Mouse (Mus musculus) large intestine, adult 2 months (tissue): ENCODE data around the gene Arl4d. TPM values are rescaled to one million over a fixed set of nuclear protein-coding genes. Genes with fewer than 3 reads are reported as not detected.

Experiments
- DNase-seq: peaks from one replicate; pipeline ENCODE4 v3.0.0-alpha.2; 2012; ENCODE audit warnings: low read depth, low spot score
- WGBS: fragments of 180-500 bp; shearing (Covaris S2); methylation state at CpG from one replicate; pipeline ENCODE4 v1.1.7; 2018; 5-methylcytosine and 5-hydroxymethylcytosine counted together
- polyA plus RNA-seq: library from polyadenylated mRNA; depleted of rRNA; stranded (reverse); fragments of >200 nt; gene quantifications from 2 replicates; pipeline ENCODE4 v1.2.3, GENCODE M21; 2012

The Arl4d gene
- polyA plus RNA-seq, 1 experiment = 26.3 TPM

- no peak for DNase-seq
- WGBS = 12% methylated on average over 16 of the region's 16 CpGs
Observed at GRCm38 (mm10) chr11:101673010-101673642, 7.8 kb downstream of the Arl4d start.

GRCm38 (mm10) chr11:101674106-101674505 lies 8.8 kb downstream of the Arl4d start:
- WGBS = 93% methylated on average over 5 of the region's 5 CpGs
- no peak for DNase-seq

- no peak for DNase-seq
- WGBS = 85% methylated on average over 4 of the region's 4 CpGs
Observed at GRCm38 (mm10) chr11:101675349-101675748, 10.0 kb downstream of the Arl4d start.

GRCm38 (mm10) chr11:101677655-101678054 lies 12.3 kb downstream of the Arl4d start:
- WGBS = 82% methylated on average over 12 of the region's 12 CpGs

GRCm38 (mm10) chr11:101678770-101679169 lies 13.4 kb downstream of the Arl4d start:
- DNase-seq = no peak
- 67% methylated on average over 5 of the region's 5 CpGs for WGBS

More at GRCm38 (mm10) chr11:101677655-101678054, 12.3 kb downstream of the Arl4d start:
- no peak for DNase-seq

GRCm38 (mm10) chr11:101679907-101680306 lies 14.6 kb downstream of the Arl4d start:
- 69% methylated on average over 5 of the region's 7 CpGs for WGBS
- no peak for DNase-seq

GRCm38 (mm10) chr11:101680634-101681325 lies 15.4 kb downstream of the Arl4d start:
- no peak for DNase-seq
- 56% methylated on average over 3 of the region's 3 CpGs for WGBS

- WGBS = 91% methylated on average over 1 of the region's 1 CpGs
- DNase-seq = no peak
Observed at GRCm38 (mm10) chr11:101681968-101682367, 16.6 kb downstream of the Arl4d start.

- 35% methylated on average over 7 of the region's 7 CpGs for WGBS
- no peak for DNase-seq
Observed at GRCm38 (mm10) chr11:101682410-101682960, 17.1 kb downstream of the Arl4d start.

GRCm38 (mm10) chr11:101687351-101688301 lies 22.3 kb downstream of the Arl4d start:
- DNase-seq = no peak
- 47% methylated on average over 13 of the region's 13 CpGs for WGBS

GRCm38 (mm10) chr11:101689701-101690113 lies 24.4 kb downstream of the Arl4d start:
- 80% methylated on average over 10 of the region's 10 CpGs for WGBS
- DNase-seq = no peak

GRCm38 (mm10) chr11:101690326-101690725 lies 25.0 kb downstream of the Arl4d start:
- DNase-seq = no peak
- 76% methylated on average over 5 of the region's 5 CpGs for WGBS

GRCm38 (mm10) chr11:101695906-101696661 lies 30.7 kb downstream of the Arl4d start:
- WGBS = 8% methylated on average over 20 of the region's 20 CpGs
- DNase-seq = no peak

- no peak for DNase-seq
- WGBS = 80% methylated on average over 9 of the region's 9 CpGs
Observed at GRCm38 (mm10) chr11:101697156-101697861, 32.0 kb downstream of the Arl4d start.

- DNase-seq = no peak
Observed at GRCm38 (mm10) chr11:101698114-101698513, 32.8 kb downstream of the Arl4d start.

GRCm38 (mm10) chr11:101699556-101699955 lies 34.2 kb downstream of the Arl4d start:
- 77% methylated on average over 1 of the region's 1 CpGs for WGBS
- no peak for DNase-seq

- 39% methylated on average over 7 of the region's 7 CpGs for WGBS
- no peak for DNase-seq
Observed at GRCm38 (mm10) chr11:101699991-101700390, 34.6 kb downstream of the Arl4d start.

GRCm38 (mm10) chr11:101700446-101700845 lies 35.1 kb downstream of the Arl4d start:
- DNase-seq = no peak
- 7% methylated on average over 12 of the region's 12 CpGs for WGBS

- DNase-seq = no peak
Observed at GRCm38 (mm10) chr11:101704081-101704480, 38.7 kb downstream of the Arl4d start.

More at GRCm38 (mm10) chr11:101704081-101704480, 38.7 kb downstream of the Arl4d start:
- WGBS = 20% methylated on average over 5 of the region's 5 CpGs
